Mouse (Mus musculus): Measurements from ENCODE around the gene Olfr924.
"Not testable (repeated sequence)": the region's sequence is repeated elsewhere in the genome, so short reads cannot be mapped to it uniquely, and the experiment has no call there.

Gene Olfr924

GRCm38 (mm10) chr9:38844149-38844548 is at the start of gene Olfr924:
TSS of gene Olfr924 (plus strand) at chr9:38844449.
- DNase-seq (ENCODE audit: low read depth, low spot score): no peak

- peak; percentile 4 for DNase-seq (ENCODE audit: low read depth, low spot score)
Observed at GRCm38 (mm10) chr9:38805696-38806095, 38.6 kb upstream of the Olfr924 start.

- no peak for DNase-seq (ENCODE audit: low read depth, low spot score)
Observed at GRCm38 (mm10) chr9:38814314-38814713, 29.9 kb upstream of the Olfr924 start, which contains the start of gene Olfr922. TSS of gene Olfr922 (plus strand) at chr9:38814614.

GRCm38 (mm10) chr9:38815458-38815986 is 28.7 kb upstream of the Olfr924 start:
- no peak for DNase-seq (ENCODE audit: low read depth, low spot score)

- DNase-seq (ENCODE audit: low read depth, low spot score): no peak
Observed at GRCm38 (mm10) chr9:38826245-38826644, 18.0 kb upstream of the Olfr924 start, which contains the start of gene Olfr923. TSS of gene Olfr923 (plus strand) at chr9:38826545.

GRCm38 (mm10) chr9:38833027-38833426 is 11.2 kb upstream of the Olfr924 start:
- DNase-seq (ENCODE audit: low read depth, low spot score): no peak

GRCm38 (mm10) chr9:38854760-38855159 is 10.5 kb downstream of the Olfr924 start, which contains the start of gene Olfr26:
TSS of gene Olfr26 (plus strand) at chr9:38855060.
- DNase-seq (ENCODE audit: low read depth, low spot score): no peak

- not testable (repeated sequence) for DNase-seq (ENCODE audit: low read depth, low spot score)
Observed at GRCm38 (mm10) chr9:38874880-38875279, 30.6 kb downstream of the Olfr924 start.

- no peak for DNase-seq (ENCODE audit: low read depth, low spot score)
Observed at GRCm38 (mm10) chr9:38876826-38877225, 32.6 kb downstream of the Olfr924 start, which contains the start of gene Olfr926. TSS of gene Olfr926 (plus strand) at chr9:38877126.

Measured in 3T3-L1 (cell line).